Mouse (Mus musculus): Measurements from ENCODE around the gene Ly86.

- TF ChIP-seq GATA1 (IDR thresholded peaks at IDR 0.05; ENCODE audit: borderline replicate concordance, low read length) (no peak), FLI1 (IDR thresholded peaks at IDR 0.05; ENCODE audit: low read length) (no peak)
These were observed 95.7 kb downstream of the Ly86 start for GRCm38 (mm10) chr13:37440593-37441307.

Data from megakaryocyte, embryonic 14.5 days (primary cell).